Mouse (Mus musculus): ENCODE data around the gene B4galnt3. TPM values are rescaled to one million over a fixed set of nuclear protein-coding genes. Genes with fewer than 3 reads are reported as not detected.
"Not testable (repeated sequence)": the region's sequence is repeated elsewhere in the genome, so short reads cannot be mapped to it uniquely, and the experiment has no call there.

Gene B4galnt3
- polyA plus RNA-seq, 1 experiment from 2014 or later, result 0.10 TPM

DNA sequence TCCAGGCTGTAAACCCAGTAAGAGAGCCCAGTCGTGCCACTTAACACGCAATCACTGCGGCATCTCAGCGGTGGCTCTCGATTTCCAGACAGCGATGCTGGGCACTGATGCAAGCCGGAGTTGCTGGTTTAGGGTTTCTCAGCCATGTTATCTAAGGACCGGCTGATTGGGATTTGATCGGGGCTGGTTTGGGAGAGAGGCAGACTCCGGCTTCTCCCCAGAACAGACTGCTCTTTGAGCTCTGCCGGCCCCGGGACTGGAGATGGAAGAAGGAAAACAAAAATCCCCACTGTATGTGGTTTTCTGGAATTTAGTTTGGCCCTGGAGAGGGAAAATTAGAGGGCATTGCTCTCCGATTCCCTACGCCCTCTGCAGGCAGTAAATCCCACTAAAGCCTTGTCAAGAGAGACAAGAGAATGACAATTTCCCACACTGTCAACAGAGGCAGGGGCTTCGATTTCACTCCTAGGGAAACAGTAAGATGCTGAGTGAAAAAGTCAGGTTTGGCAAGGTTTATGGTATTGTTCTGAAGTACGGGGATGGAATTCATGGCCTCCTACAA is 8.5 kb upstream of the B4galnt3 start:
- peaks cover 40% of the 10 kb centered on the region for H3K27me3 ChIP-seq
- H3K4me1 ChIP-seq (replicated peaks), result no peaks in the 10 kb centered on the region
- 28% methylated on average over 16 of the region's 16 CpGs for WGBS (ENCODE audit: insufficient replicate concordance)
- no peak overlapping the region for H3K27ac ChIP-seq (replicated peaks)
- no peaks in the 10 kb centered on the region for H3K36me3 ChIP-seq (replicated peaks)
- H3K4me3 ChIP-seq (replicated peaks), result no peak overlapping the region
- no peak overlapping the region for H3K4me2 ChIP-seq
- no peak for ATAC-seq (ENCODE audit: insufficient read depth)
- H3K9me3 ChIP-seq (replicated peaks), result no peaks in the 10 kb centered on the region
- H3K9ac ChIP-seq, result no peak overlapping the region

DNA sequence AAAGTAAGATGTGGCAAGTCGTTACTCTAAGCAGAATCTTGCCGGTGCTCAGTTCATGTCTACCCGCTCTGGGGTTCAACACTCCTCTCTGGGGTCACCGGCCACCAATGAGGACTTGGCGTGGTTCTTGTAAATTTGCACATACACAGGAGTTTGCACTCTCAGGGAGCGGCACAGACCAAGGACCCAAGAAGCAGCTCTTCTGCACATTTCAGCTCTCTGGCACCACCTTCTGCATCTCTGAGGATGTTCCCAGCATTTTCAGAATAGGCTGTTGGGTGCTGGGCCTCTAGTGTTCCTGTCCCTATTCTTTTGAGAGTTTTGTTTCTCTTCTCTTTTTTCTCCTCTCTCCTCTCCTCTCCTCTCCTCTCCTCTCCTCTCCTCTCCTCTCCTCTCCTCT is 6.8 kb upstream of the B4galnt3 start:
- no peak overlapping the region for H3K9ac ChIP-seq
- H3K9me3 ChIP-seq (replicated peaks), result no peaks in the 10 kb centered on the region
- H3K4me1 ChIP-seq (replicated peaks), result no peaks in the 10 kb centered on the region
- H3K27me3 ChIP-seq, result peaks cover 48% of the 10 kb centered on the region
- no peak overlapping the region for H3K27ac ChIP-seq (replicated peaks)
- no peaks in the 10 kb centered on the region for H3K36me3 ChIP-seq (replicated peaks)
- no peak for ATAC-seq (ENCODE audit: insufficient read depth)
- H3K4me3 ChIP-seq (replicated peaks), result no peak overlapping the region
- no peak overlapping the region for H3K4me2 ChIP-seq
- WGBS (ENCODE audit: insufficient replicate concordance), result 28% methylated on average over 6 of the region's 6 CpGs

DNA sequence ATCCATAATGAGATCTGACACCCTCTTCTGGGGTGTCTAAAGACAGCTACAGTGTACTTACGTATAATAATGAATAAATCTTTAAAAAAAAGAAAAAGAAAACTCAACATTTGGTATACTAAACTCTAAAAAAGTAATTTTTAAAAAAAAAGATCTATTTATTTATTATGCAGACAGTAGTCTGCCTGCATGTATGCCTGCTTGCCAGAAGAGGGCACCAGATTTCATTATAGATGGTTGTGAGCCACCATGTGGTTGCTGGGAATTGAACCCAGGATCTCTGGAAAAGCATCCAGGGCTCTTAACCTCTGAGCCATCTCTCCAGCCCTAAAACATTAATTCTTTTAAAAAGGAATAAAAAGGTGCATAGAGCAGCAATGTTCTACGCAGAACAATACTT is 2.2 kb upstream of the B4galnt3 start:
- Histone ChIP-seq H3K27me3 (peaks cover 71% of the 10 kb centered on the region), H3K4me1 (replicated peaks) (peaks cover 11% of the 10 kb centered on the region)
- H3K9me3 ChIP-seq (replicated peaks); H3K36me3 ChIP-seq (replicated peaks); H3K4me2 ChIP-seq; H3K4me3 ChIP-seq (replicated peaks); ATAC-seq (ENCODE audit: insufficient read depth); H3K9ac ChIP-seq; H3K27ac ChIP-seq (replicated peaks): not testable (repeated sequence)
- 77% methylated on average over 2 of the region's 2 CpGs for WGBS (ENCODE audit: insufficient replicate concordance)

DNA sequence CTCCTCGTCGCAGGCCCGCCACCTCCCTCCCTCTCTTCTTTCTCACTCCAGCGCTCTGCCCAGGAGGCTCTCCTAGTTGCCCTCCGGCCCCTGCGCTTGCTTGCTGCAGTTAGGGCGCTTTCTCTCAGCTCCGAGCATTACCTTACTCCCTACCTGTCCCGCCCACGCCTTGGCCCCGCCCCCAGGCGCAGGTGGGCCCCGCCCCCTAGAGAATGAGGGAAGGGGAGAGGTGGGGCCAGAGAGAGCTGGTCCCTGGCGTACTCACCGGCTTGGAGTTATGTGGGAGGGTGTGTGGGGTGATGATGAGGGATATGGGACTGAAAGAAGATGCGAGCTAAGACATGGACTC is 400 bp upstream of the B4galnt3 start:
- no peak overlapping the region for H3K9ac ChIP-seq
- peak overlapping the region; percentile 76 for H3K4me2 ChIP-seq
- peaks cover 11% of the 10 kb centered on the region for H3K4me1 ChIP-seq (replicated peaks)
- WGBS (ENCODE audit: insufficient replicate concordance), result 3% methylated on average over 16 of the region's 16 CpGs
- no peak; the same call in 1 of the 2 replicates for ATAC-seq (ENCODE audit: insufficient read depth)
- peak overlapping the region; percentile 52 for H3K4me3 ChIP-seq (replicated peaks)
- H3K9me3 ChIP-seq (replicated peaks), result no peaks in the 10 kb centered on the region
- no peaks in the 10 kb centered on the region for H3K36me3 ChIP-seq (replicated peaks)
- H3K27ac ChIP-seq (replicated peaks), result no peak overlapping the region
- H3K27me3 ChIP-seq, result peaks cover 75% of the 10 kb centered on the region

DNA sequence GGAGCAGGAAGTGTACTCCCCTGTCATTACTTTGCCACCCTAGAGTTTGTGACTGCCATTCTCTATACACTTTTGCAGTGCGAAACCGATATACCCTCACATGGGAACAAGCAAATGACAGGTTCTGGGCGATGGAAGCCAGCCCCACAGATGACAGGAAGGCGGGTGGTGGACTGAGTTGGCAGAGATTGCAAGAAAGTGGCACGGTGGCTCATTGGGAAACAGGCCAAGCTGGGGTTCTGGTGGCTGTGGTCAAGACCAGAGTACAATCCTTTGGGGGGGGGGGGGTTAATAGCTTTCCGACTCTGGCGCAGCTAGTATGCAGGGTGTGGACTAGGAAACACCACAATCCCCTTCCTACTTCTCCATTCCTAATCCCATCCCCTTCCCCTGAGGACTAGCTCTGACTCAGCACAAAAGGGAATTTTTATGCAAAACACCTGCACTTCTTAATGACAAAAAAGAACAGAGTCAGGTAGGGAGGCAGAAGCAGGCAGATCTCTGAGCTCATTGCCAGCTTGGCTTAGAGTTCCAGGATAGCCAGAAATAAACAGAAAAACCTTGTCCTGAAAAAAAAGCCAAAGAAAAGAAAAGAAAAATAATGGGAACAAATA is 2.9 kb downstream of the B4galnt3 start:
- WGBS (ENCODE audit: insufficient replicate concordance), result 60% methylated on average over 7 of the region's 7 CpGs
- Histone ChIP-seq H3K4me3 (replicated peaks) (no peak overlapping the region), H3K27me3 (peaks cover 83% of the 10 kb centered on the region), H3K9ac (no peak overlapping the region), H3K4me1 (replicated peaks) (peaks cover 11% of the 10 kb centered on the region), H3K4me2 (no peak overlapping the region), H3K36me3 (replicated peaks) (no peaks in the 10 kb centered on the region), H3K27ac (replicated peaks) (no peak overlapping the region), H3K9me3 (replicated peaks) (no peaks in the 10 kb centered on the region)
- no peak for ATAC-seq (ENCODE audit: insufficient read depth)

DNA sequence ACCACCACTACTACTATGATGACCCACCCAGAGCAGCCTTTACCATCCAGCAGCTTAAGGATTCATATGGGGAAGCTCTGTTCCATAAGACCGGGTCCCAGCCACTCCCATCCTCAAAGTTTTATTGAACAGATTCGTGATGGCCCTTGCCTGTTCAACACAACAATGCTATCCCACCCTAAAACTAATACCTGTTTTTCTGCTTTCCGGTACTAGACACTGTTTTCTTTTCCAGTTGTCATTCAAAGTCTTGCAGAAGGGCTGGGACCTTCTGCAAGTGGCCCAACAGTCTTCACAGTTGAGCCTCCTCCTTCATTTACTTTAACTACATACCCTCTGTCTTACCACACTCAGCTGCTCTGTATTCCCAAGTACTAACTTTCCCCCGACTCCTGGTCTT is 4.9 kb downstream of the B4galnt3 start:
- Histone ChIP-seq H3K4me3 (replicated peaks) (no peak overlapping the region), H3K36me3 (replicated peaks) (no peaks in the 10 kb centered on the region), H3K27ac (replicated peaks) (no peak overlapping the region), H3K9ac (no peak overlapping the region), H3K27me3 (peaks cover 63% of the 10 kb centered on the region), H3K4me2 (no peak overlapping the region), H3K9me3 (replicated peaks) (no peaks in the 10 kb centered on the region), H3K4me1 (replicated peaks) (peaks cover 6% of the 10 kb centered on the region)
- ATAC-seq (ENCODE audit: insufficient read depth), result no peak
- 54% methylated on average over 4 of the region's 4 CpGs for WGBS (ENCODE audit: insufficient replicate concordance)

DNA sequence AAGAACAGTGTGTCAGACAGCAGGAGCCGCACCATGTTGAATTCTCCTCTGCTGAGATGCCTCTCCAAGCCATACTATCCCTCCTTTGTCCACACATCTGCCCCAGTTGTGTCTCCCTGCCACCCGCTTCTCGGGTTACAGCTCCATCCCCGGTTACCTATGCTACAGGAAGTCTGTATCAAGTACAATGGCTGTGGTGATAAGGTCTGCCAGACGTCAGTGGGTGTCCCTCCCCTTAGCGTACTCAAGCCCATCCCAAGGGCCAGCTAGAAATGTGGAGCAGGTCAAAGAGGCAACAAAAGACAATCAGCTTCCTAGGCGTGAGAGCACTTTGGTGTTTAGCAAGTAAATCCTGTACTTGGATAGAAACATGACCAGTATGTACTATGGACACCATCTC is 5.8 kb downstream of the B4galnt3 start:
- H3K9ac ChIP-seq, result no peak overlapping the region
- ATAC-seq (ENCODE audit: insufficient read depth), result no peak
- peaks cover 54% of the 10 kb centered on the region for H3K27me3 ChIP-seq
- 23% methylated on average over 7 of the region's 7 CpGs for WGBS (ENCODE audit: insufficient replicate concordance)
- no peaks in the 10 kb centered on the region for H3K9me3 ChIP-seq (replicated peaks)
- no peaks in the 10 kb centered on the region for H3K4me1 ChIP-seq (replicated peaks)
- H3K4me2 ChIP-seq, result no peak overlapping the region
- no peaks in the 10 kb centered on the region for H3K36me3 ChIP-seq (replicated peaks)
- H3K27ac ChIP-seq (replicated peaks), result no peak overlapping the region
- H3K4me3 ChIP-seq (replicated peaks), result no peak overlapping the region

DNA sequence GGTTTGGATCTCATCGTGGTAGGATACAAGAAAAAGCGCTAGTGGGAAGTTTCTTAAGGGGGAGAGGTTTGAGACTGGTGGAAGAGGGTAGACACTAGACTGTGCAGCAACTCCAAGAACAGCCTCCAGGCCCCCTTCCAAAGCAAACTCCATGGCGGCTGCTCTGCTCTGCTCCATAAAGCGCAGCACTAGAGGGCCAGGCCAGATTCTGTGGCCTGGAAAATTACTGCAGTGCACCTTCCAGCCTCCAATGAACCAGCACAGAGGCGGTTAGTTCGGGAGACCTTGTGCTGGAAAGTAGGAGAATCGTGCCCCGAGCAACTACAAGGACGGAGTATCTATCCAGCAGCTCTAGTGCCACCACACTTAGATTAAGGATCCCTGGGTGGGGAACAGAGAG is 7.1 kb downstream of the B4galnt3 start:
- Histone ChIP-seq H3K9ac (no peak overlapping the region), H3K36me3 (replicated peaks) (no peaks in the 10 kb centered on the region), H3K4me1 (replicated peaks) (no peaks in the 10 kb centered on the region), H3K9me3 (replicated peaks) (no peaks in the 10 kb centered on the region), H3K4me3 (replicated peaks) (no peak overlapping the region), H3K4me2 (no peak overlapping the region), H3K27me3 (peaks cover 46% of the 10 kb centered on the region), H3K27ac (replicated peaks) (no peak overlapping the region)
- 73% methylated on average over 9 of the region's 9 CpGs for WGBS (ENCODE audit: insufficient replicate concordance)
- ATAC-seq (ENCODE audit: insufficient read depth), result no peak

DNA sequence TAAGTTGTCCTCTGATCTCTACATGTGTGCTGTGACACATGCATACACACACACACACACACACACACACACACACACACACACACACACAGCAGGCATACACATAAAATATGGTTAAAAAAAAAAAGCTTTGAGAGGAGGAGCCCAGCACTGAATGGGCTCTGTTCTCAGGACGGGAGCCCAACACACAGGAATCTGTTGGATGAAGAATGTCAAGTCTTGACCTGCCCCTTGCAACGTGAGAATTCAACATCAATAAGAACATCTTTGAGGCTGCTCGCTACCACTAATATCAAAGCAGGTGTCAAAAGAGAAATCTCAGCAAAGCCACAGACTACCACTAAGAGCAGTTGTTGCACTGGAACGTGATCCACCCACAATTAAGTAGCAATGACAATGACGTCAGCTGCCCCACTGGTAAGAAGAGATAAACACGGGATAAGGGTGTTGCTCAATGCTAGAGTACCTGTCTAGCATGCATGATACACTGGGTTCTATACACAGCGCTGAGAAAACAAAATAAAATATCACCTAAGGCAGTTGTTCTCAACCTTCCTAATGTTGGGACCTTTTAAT is 17.4 kb downstream of the B4galnt3 start:
- ATAC-seq (ENCODE audit: insufficient read depth), result no peak
- Histone ChIP-seq H3K4me1 (replicated peaks) (no peaks in the 10 kb centered on the region), H3K27ac (replicated peaks) (no peak overlapping the region), H3K27me3 (peaks cover 4% of the 10 kb centered on the region; the same call in 1 of the 2 replicates), H3K9me3 (replicated peaks) (no peaks in the 10 kb centered on the region), H3K4me3 (replicated peaks) (no peak overlapping the region), H3K9ac (no peak overlapping the region), H3K4me2 (no peak overlapping the region), H3K36me3 (replicated peaks) (no peaks in the 10 kb centered on the region)
- 45% methylated on average over 7 of the region's 7 CpGs for WGBS (ENCODE audit: insufficient replicate concordance)

DNA sequence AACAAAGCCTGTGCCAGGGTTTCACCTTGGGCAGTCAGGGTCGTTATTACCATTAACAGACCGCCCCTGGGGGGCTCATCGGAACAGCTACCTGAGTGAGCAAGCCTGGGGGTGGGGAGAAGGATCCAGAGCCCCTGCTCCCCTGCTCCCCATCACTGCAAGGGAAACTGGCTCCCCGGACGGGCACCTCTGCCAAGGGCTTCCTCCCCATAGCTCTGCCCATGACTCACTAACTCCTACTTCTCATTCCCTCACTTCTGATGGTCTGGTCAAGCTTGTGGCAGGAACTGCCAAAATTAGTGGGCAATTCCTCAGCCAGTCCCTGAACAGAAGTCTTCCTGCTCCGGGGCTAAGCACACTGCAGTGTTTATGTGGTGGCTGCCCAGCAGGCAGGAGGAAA is 19.1 kb downstream of the B4galnt3 start:
- no peak overlapping the region for H3K4me3 ChIP-seq (replicated peaks)
- H3K9me3 ChIP-seq (replicated peaks), result no peaks in the 10 kb centered on the region
- H3K4me1 ChIP-seq (replicated peaks), result no peaks in the 10 kb centered on the region
- no peaks in the 10 kb centered on the region for H3K36me3 ChIP-seq (replicated peaks)
- ATAC-seq (ENCODE audit: insufficient read depth), result no peak
- H3K27ac ChIP-seq (replicated peaks), result no peak overlapping the region
- 34% methylated on average over 6 of the region's 6 CpGs for WGBS (ENCODE audit: insufficient replicate concordance)
- peaks cover 4% of the 10 kb centered on the region; the same call in 1 of the 2 replicates for H3K27me3 ChIP-seq
- H3K4me2 ChIP-seq, result no peak overlapping the region
- no peak overlapping the region for H3K9ac ChIP-seq

DNA sequence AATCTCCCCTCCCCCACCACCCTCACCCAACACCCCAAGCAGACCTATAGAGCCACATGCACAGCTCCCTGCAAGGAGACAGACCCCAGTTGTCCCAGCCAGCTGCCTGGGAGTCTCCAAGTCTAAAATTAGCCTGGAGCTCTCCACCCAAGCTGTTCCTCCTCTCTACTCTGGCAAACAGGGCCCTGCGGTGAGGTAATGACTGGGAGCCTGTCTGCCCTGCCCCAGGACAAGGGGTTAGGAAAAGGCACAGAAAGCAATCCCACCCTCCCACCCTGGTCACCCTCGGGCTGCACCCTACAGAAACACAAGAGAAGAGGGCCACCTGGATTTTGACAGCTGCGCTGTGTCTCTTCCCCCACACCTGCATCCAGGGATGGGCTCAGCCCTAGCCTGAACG is 19.5 kb downstream of the B4galnt3 start:
- Histone ChIP-seq H3K36me3 (replicated peaks) (no peaks in the 10 kb centered on the region), H3K9me3 (replicated peaks) (no peaks in the 10 kb centered on the region), H3K4me1 (replicated peaks) (no peaks in the 10 kb centered on the region), H3K27ac (replicated peaks) (no peak overlapping the region), H3K27me3 (peaks cover 4% of the 10 kb centered on the region; the same call in 1 of the 2 replicates), H3K9ac (no peak overlapping the region), H3K4me3 (replicated peaks) (no peak overlapping the region), H3K4me2 (no peak overlapping the region)
- WGBS (ENCODE audit: insufficient replicate concordance), result 52% methylated on average over 4 of the region's 4 CpGs
- ATAC-seq (ENCODE audit: insufficient read depth), result no peak

DNA sequence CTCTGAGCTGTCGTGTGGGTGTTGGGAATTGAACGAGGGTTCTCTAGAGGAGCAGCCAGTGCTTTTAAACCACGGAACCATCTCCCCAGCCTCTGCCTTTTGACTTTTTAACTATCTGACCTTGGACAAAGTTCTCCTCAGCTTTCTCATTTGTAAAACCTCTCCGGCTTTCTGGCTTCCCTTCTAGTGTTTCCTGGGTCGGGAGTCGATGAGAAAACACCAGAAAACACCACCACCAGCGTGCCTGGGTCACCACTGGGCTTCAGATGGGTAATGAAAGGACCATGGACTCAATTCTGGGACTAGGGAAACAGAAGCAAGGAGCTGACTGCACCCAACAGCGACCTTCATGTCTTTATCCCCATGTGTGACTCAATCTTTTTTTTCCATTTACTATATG is 20.2 kb downstream of the B4galnt3 start:
- 50% methylated on average over 8 of the region's 8 CpGs for WGBS (ENCODE audit: insufficient replicate concordance)
- no peak for ATAC-seq (ENCODE audit: insufficient read depth)

More for the DNA sequence above, 20.2 kb downstream of the B4galnt3 start:
- Histone ChIP-seq H3K27ac (replicated peaks) (no peak overlapping the region), H3K36me3 (replicated peaks) (no peaks in the 10 kb centered on the region), H3K27me3 (peaks cover 4% of the 10 kb centered on the region; the same call in 1 of the 2 replicates), H3K9me3 (replicated peaks) (no peaks in the 10 kb centered on the region), H3K9ac (no peak overlapping the region), H3K4me3 (replicated peaks) (no peak overlapping the region), H3K4me2 (no peak overlapping the region), H3K4me1 (replicated peaks) (no peaks in the 10 kb centered on the region)
